Mouse (Mus musculus): Measurements from ENCODE around the gene Olfr160.

The Olfr160 gene

DNA sequence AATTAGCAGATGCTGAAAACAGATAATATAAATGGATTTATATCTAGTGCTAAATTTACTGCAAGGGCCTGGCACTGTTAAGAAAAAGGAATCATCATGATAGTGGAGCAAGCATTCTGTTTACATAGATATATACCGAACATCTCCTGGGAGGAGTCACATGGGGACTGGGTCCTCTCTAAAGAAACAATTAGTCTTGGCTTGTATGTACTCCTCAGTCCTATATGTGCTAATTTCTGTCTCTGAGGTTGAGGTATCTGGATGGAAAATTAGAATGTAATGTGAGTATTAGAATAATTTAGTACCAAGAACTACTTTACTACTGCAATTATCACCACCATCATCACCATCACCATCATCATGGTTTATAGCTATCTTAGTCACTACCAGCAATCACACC lies at the start of gene Olfr160:
Olfr160 (minus strand) TSS at position 101 of the 400 bp plus-strand sequence.
- no peak for DNase-seq (ENCODE audit: low spot score)

DNA sequence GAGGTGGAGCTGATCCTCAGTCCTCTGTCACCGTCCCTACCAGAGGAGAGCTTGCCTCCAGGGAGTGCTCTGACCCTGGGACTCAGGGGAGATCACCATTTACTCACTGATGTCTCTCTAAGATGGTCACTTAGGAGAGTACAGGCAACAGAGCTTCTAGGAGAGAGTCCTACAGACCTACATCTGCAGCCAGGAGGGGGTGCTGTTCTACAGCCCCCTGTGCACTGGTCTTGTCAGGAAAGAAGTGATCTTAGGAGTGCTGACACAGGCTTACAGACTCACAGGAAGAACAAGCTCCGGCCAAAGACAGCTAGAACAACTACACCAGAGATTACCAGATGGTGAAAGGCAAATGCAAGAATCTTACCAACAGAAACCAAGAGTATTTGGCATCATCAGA lies 46.5 kb upstream of the Olfr160 start:
- no peak for DNase-seq (ENCODE audit: low spot score)

DNA sequence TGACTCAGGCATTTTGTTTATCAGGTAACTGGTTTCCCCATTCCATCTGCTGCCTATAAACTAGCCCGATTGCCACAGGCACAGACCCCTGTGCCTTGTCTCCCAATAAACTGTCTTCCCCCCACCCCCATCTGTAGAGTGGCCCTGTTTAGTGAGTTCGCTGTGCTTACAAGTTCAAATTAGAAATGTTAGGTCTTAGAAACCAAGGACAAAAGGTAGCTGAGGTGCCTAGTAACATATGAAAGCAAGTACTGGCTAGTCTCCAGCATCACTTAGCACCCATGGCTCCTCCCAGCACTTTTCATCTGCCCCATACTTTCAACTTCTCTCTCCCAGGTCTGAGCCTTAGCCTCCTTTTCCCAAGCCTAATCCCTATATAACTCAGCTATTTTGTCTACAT lies 45.7 kb upstream of the Olfr160 start:
- DNase-seq (ENCODE audit: low spot score) = no peak

DNA sequence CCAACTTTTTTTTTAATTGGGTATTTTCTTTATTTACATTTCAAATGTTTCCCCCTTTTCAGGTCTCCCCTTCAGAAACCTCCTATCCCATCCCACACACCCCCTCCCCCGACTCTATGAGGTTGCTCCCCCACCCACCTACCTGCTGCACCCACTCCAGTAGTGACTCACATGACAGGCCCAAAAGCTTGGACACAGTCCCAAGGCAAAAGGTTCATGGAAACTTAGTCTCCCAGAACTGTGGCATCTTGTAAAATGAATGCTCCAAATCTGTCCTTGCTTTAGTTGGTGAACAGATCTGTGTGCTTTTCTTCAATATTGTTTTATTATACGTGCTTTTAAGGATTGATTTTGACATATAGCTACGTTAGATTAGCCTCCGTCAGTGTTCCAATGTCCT lies 36.0 kb upstream of the Olfr160 start:
- DNase-seq (ENCODE audit: low spot score) = no peak

DNA sequence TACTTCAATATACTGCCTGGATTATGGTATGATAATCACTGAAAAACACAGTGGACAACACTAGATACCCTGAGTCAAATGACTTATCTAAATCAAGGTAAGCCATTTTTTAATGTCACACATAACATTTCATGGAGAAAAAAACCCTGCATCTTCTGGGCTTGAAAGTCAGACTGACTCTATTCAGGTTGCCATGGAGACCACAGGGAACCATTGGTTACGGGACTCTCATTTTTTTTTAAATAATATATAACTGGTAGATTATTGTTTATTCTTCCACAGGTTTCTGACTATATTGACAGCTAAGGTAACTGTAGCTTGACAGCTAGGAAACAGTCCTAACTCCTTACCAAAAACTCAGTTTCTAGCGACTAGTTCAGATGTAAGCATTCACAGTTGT lies 35.4 kb upstream of the Olfr160 start:
- no peak for DNase-seq (ENCODE audit: low spot score)

DNA sequence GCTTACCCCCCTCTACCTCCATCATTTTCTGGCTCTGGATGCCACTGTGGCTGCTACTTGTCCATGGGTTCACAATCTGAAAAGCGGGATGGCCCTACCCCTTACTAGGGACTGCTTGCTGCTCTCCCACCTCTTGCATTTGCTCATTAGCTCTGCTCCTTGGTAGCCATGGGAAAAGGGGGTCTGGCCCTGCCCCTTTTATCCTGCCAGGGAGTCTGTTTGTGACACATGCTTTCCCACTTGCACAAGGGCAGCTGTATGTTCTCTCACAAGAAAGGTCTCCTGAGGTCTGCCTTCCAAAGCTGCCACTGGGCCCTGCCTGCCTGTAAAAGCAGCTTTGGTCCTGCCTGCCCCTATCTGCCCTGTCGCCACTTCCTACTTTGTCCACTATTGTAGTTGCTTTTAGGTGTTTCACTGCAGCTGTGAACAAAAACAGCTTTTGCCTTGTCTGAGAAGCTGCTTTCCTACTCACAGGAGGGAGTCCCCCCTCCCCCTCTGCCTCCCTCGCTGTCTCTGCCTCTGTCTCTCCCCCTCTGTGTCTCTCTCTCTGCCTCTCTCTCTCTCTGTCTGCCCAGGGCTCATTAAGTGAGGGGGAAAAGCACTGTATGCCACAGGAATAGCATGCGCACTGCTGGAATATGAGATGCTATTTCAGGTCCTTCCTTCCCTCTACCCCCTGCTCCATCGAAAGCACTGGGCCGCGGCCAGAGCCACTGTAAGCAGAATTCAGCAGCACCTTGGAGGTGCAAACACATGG lies 34.4 kb upstream of the Olfr160 start:
- no peak for DNase-seq (ENCODE audit: low spot score)

DNA sequence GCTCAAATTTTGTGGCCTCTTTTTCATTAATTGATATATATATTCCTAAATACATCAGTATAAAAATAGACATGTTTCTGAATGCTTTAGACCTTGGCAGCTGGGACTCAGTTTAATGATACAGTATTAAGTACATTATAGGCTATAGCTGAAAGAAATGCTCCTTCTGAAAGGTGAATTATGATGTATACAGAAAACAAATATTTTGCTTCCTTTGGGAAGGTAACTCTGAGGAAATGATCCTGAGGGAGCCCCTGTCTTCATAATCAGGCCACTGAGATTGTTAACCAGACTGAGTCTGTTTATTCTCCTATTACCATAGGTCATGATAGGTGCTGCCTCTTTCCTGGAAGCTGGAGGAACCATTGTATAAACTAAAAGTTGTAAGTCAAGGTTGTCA lies 28.8 kb upstream of the Olfr160 start, which contains the start of gene Olfr874:
Olfr874 (plus strand) TSS at position 301 of the 400 bp plus-strand sequence.
- no peak for DNase-seq (ENCODE audit: low spot score)

DNA sequence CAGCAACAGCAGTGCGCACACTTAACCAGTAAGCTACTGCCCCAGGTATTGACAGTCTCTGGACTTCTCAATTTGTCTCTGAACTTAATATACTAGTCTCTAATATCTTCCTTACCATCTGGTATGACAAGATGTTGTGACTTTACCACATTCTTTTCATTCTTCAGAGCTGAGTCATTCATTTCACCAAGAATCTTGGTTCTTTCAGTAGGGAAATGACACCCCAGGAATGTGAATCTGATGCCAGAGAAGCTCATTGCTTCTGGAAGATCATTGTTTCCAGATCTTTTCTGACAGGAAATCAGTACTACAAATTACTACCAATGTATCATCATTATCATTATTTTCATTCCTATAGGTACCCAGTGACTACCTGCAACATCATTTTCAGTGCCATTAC lies 18.3 kb upstream of the Olfr160 start:
- no peak for DNase-seq (ENCODE audit: low spot score)

DNA sequence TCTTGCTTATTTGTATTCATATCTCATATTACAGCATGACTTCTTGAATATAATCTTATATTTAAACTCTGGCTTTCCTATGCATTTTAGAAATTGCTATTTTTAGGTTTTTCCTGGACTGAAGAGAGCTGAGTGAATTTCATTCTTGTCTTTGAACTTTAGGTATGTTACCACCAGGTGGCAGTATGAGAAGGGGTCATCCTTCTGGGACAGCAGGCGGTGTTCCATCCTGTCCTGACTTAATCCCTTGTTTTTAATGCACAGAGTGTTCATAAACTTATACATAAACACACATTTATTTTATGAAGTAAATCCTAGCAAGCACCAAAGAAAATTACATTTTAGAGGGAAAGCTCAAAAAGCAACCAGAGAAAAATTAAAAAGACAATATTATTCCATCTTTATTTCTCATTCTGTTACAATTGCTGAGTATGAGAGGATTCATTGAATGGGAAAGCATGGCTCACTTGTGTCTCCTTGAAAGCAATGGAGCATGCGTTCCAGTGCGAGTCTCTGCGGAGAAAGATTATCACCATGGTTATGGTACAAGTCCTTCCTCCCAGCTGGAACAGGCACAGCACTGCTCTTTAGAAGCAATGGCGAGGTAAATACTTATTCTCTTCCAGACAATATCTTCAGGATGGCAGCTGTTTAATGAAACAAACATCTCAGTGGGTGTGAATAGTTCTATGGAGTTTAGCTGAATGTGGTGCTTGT lies 25.9 kb downstream of the Olfr160 start:
- DNase-seq (ENCODE audit: low spot score) = no peak

DNA sequence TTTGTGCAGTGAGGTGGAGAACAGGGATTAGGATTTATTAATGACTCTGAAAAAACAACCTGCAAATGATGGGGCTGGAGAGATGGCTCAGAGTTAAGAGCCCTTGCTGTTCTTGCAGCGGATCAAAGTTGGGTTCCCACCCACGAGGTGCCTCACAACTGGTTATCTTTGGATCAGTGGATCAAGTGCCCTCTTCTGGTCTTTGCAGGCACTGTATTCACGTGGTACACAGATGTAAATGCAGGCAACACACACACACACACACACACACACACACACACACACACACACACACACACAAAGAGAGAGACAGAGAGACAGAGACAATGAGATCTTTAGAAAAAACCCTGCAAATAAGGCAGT lies 28.1 kb downstream of the Olfr160 start:
- DNase-seq (ENCODE audit: low spot score) = no peak

DNA sequence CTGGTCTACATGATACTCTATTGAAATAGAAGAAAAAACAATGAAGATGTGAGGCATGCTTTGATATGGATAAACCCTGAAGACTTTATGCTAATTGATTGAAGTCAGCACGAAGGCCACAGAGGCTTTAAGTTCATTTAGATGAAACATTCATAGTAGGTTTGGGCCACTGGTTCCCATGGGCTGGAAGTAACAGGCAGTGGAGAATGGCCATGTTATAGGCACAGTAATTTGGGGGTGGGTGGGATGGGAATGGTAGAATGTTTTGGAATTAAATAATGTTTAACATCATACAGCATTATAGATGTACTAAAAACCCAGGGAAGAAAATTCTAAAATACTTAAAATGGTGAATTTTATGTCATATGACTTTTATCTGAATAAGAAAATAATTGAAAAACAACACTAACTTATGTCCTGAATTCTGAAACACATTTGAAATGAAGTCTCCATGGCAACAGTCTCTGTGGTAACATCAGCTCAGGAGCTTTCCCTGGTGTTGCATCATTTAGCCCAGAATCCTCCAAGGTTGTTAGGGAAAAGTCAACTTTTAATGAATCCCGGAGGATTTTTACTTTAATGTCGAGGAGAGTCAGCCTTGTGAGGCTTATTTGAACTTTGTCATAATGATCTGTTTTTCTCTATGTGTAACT lies 28.6 kb downstream of the Olfr160 start:
- no peak for DNase-seq (ENCODE audit: low spot score)

DNA sequence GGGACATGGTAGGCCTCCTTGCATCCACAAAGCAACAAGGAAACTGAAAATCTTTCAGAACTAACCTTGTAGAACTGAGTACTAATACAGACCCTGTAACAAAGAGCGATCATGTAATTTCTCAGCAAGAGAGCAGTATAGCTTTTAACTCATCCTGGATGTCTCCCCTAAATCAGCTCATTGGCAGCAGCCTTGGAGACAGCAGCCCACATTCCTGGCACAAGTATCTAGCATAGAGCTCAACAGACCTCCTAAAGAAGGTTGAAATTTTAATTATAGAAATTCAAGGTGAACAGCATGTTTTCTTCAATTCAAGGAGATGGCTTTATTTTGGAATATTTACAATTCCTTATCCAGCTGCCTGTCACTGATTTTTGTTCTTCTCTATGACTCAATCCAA lies 34.9 kb downstream of the Olfr160 start:
- DNase-seq (ENCODE audit: low spot score) = no peak

DNA sequence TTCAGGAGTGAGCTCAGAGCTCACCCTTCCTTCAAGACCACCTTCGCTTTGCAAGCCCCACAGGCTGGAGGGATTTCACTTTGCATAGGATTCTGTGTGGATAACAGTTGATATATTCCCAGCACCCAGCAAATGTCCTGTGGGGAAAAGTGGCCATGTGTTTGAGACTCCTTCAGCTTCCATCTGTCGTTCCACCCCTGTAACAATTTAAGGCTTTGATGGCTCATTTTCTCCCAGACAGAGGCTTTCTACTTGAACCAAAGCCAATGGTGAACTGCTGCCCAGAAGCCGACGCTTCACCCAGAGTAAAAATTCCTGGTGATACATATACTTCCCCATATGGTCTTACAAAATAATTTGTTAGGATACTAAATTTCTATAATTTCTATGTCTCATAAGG lies 40.8 kb downstream of the Olfr160 start:
- no peak for DNase-seq (ENCODE audit: low spot score)

DNA sequence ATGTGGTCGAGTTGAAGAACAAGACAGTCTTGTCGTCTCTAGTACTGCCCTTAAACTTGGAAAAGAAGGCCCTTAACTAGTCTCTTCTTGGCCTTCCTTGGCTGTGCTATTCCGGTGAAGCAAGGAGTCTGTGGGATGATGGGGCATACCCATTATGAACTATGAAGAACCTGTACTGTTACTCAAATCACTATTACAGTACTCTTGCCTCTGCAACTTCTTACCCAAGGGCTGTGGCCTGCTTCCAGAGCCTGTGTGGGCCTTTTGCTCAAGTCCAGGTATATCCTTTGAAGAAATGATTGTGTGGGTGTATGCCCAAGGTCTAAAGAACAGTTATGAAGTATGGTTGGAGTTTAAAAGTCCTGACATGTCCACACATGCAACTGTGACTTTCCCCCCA lies 45.8 kb downstream of the Olfr160 start:
- no peak for DNase-seq (ENCODE audit: low spot score)

DNA sequence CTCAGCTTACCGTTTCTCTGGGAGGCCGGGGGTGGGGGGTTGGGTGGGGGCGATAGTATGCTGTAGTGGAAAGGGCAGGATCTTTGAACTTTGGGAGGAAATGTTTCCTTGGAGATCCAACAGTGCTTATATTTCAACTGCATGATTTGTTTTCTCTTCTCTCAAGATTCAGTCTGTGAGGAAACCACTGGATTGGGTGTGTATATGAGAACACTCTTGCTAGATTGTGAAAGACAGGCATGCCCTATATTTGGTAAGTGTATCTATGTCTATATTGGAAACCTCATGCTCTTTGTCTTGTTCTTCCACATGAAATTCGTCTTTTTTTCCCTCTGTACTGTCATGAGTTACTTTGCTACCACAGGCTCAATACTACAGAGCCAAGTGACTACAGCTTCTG lies 46.4 kb downstream of the Olfr160 start:
- DNase-seq (ENCODE audit: low spot score) = no peak

DNA sequence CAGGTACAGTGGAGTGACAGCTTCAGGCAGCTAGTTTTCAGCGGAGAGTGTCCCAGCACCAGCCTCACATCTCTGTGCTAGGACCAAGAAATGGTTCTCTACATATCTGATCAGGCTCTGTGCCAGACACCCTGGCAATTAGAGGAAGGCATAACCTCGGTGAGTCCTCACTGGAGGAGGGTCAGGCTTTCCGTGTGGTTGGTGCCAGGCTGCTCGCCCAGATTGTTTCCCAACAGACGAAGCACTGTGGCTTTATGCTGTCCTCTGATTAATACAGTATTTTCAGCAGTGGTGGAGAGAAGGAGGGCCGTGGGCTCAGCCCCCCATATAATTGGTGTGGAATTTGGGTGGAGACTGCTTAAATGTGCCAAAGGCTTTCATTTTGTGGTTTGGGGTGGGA lies 46.9 kb downstream of the Olfr160 start, which contains the start of gene Panx3:
Panx3 (minus strand) TSS at position 121 of the 400 bp plus-strand sequence.
- DNase-seq (ENCODE audit: low spot score) = no peak

DNA sequence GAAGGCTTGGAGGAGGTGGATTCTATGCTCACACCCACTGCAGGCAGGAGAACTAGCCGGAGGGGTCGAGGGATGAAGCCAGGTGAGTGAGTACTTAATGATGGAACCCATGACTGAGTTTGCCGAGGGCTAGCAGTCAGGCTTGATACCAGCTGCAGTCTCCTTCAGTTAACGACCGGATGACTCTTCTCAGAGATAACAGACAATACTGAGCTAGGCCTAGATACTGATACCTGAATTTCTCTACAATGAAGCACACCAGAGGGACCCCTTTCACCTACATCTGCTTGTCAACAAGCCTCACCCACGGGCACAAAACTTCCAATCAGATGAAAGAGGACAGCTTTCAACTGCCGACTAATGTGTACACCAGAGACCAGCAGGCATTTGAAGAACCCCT lies 50.0 kb downstream of the Olfr160 start:
- no peak for DNase-seq (ENCODE audit: low spot score)

DNA sequence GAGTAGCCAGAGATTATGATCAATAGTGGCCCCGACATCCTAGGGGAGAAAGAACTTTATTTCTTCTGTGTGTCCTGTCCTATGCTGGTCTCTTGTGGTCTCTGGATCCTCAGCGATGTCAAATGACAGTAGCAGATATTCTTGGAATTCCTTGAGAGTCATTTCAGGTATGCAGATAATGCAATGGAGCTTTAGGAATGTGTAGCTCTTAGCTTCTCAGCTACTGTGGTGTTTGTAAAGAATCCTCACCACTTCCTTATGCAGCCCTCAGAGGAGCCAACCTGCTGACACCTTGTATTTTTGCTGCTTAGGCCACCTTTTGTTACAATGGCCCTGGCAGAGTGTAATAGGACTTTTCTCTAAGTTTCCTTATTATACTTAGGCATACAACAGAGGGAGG lies 51.4 kb downstream of the Olfr160 start:
- no peak for DNase-seq (ENCODE audit: low spot score)

DNA sequence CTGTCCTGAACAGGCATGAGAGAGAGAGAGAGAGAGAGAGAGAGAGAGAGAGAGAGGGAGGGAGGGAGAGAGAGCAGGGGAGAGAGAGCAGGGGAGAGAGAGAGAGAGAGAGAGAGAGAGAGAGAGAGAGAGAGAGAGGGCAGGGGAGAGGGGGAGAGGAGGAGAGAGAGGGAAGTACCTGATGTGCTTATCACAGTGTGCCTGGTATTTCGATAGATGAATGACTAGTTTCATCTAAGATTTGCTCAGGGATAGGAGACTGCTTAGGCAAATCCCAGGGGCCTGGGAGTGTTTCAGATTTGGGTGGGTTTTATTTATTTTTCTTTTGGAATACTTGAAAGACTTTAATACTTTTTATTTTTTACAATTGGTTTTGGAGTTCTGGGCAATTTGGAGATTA lies 52.8 kb downstream of the Olfr160 start:
- DNase-seq (ENCODE audit: low spot score) = no peak

DNA sequence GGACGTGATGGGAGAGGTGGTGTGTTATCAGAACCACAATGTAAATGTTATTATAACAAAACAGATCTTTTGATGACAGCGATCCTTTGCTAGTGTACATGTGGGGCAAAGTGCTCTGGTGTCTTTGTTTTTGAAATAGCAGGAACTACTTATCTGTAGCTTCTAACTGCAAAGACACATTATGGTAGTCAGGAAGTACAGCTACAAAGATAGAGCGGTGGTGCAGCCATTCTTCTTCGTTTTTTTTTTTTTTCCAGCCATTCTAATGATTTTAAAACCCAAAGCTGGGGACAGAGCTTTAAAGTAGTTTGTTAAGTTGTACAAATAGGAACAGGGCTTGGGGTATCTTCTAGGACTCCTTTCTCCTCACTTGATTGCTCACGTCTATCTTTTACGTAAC lies 56.6 kb downstream of the Olfr160 start:
- DNase-seq (ENCODE audit: low spot score) = no peak

All from spleen, adult 12 weeks (tissue).